Mouse (Mus musculus): ENCODE results near the gene Stum. TPM values are rescaled to one million over a fixed set of nuclear protein-coding genes. Genes with fewer than 3 reads are reported as not detected.
"Not testable (repeated sequence)": the region's sequence is repeated elsewhere in the genome, so short reads cannot be mapped to it uniquely, and the experiment has no call there.

The Stum gene
- polyA plus RNA-seq, 1 experiment from 2014 or later: 1.0 TPM

DNA sequence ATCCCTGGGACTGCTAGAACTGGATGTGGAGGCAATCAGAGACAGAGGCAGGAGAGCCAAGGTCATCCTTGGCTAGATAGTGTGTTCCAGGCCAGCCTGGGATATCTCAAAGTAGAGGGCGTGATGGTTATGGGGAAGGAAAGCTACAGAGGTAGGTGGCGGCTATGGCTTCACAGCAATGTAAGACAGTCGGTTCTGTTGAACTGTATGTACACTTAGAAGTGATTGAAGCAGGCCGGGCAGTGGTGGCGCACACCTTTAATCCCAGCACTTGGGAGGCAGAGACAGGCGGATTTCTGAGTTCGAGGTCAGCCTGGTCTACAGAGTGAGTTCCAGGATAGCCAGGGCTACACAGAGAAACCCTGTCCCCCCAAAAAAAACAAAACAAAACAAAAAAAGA lies 35.6 kb upstream of the Stum start:
- H3K4me1 ChIP-seq (replicated peaks; ENCODE audit: control insufficient read depth, insufficient read depth, low read length); H3K9me3 ChIP-seq (ENCODE audit: control insufficient read depth, low read length); H3K36me3 ChIP-seq (ENCODE audit: control insufficient read depth, insufficient read depth, low read length); H3K9ac ChIP-seq (ENCODE audit: low read depth, low read length); DNase-seq (ENCODE audit: low spot score); H3K4me2 ChIP-seq (replicated peaks; ENCODE audit: low read depth, low read length); ATAC-seq (ENCODE audit: low FRiP score); H3K4me3 ChIP-seq (ENCODE audit: low read depth, low read length); H3K27me3 ChIP-seq (ENCODE audit: control insufficient read depth, insufficient read depth, low read length); H3K27ac ChIP-seq (ENCODE audit: low read depth, low read length): not testable (repeated sequence)
- WGBS: 93% methylated on average over 7 of the region's 7 CpGs

DNA sequence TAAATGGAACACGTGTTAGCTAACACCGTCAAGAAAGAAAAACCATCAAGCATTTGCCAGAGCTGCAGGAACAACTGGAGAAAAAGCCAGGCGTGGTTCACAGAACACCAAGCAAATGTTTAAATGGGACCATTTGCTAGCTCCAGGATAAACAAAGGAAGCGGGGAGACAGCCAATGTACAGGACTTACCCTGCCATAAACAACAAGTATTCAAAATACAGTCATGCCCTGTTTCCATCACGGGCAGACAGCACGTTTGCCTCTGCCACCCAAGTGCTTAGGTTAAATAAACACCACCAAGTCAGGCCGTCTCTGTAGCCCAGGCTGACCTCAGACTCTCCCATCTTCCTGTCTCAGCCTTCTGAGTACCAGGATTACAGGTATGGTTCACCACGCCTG lies 35.1 kb upstream of the Stum start:
- 79% methylated on average over 8 of the region's 8 CpGs for WGBS
- H3K36me3 ChIP-seq (ENCODE audit: control insufficient read depth, insufficient read depth, low read length): no peaks in the 10 kb centered on the region
- H3K4me3 ChIP-seq (ENCODE audit: low read depth, low read length): no peak overlapping the region
- DNase-seq (ENCODE audit: low spot score) (no peak), ATAC-seq (ENCODE audit: low FRiP score) (no peak)
- no peak overlapping the region for H3K4me2 ChIP-seq (replicated peaks; ENCODE audit: low read depth, low read length)
- no peaks in the 10 kb centered on the region for H3K4me1 ChIP-seq (replicated peaks; ENCODE audit: control insufficient read depth, insufficient read depth, low read length)
- no peak overlapping the region for H3K27ac ChIP-seq (ENCODE audit: low read depth, low read length)
- no peak overlapping the region for H3K9ac ChIP-seq (ENCODE audit: low read depth, low read length)
- no peaks in the 10 kb centered on the region for H3K9me3 ChIP-seq (ENCODE audit: control insufficient read depth, low read length)
- no peaks in the 10 kb centered on the region for H3K27me3 ChIP-seq (ENCODE audit: control insufficient read depth, insufficient read depth, low read length)

DNA sequence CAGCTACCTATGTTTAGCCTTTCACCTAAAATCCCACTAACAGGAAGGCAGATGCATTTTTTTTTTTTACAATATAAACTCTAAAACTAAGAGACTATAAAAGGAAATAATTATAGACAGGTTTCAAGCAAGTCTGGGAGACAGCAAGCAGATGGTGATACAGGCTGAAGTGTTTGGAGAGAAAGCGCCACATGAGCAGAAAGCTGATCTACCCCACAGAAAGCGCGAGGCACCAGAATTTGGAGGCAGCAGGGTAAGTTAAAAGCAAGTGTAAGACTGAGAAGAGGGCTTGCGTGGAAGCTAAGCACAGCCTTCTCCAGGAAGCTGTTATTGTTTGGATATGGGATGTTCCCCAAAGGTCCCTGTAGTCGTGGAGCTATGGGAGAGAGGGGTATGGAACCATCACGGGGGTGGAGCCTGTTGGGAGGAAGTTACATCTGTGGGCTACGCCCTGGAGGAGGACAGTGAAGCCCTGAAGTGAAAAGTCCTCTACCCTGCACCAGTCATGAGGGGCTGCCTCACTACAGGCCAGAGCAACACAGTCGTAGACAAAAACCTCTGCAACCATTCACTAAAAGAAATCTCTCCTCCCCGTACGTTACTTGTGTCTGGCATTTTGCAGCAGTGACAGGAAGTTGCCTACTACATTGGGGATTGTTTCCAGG lies 34.2 kb upstream of the Stum start:
- H3K27me3 ChIP-seq (ENCODE audit: control insufficient read depth, insufficient read depth, low read length): no peaks in the 10 kb centered on the region
- no peak overlapping the region for H3K9ac ChIP-seq (ENCODE audit: low read depth, low read length)
- 72% methylated on average over 10 of the region's 10 CpGs for WGBS
- no peaks in the 10 kb centered on the region for H3K36me3 ChIP-seq (ENCODE audit: control insufficient read depth, insufficient read depth, low read length)
- H3K9me3 ChIP-seq (ENCODE audit: control insufficient read depth, low read length): no peaks in the 10 kb centered on the region
- no peaks in the 10 kb centered on the region for H3K4me1 ChIP-seq (replicated peaks; ENCODE audit: control insufficient read depth, insufficient read depth, low read length)
- no peak overlapping the region for H3K4me2 ChIP-seq (replicated peaks; ENCODE audit: low read depth, low read length)
- H3K4me3 ChIP-seq (ENCODE audit: low read depth, low read length): no peak overlapping the region
- no peak overlapping the region for H3K27ac ChIP-seq (ENCODE audit: low read depth, low read length)
- ATAC-seq (ENCODE audit: low FRiP score) (no peak), DNase-seq (ENCODE audit: low spot score) (no peak)

DNA sequence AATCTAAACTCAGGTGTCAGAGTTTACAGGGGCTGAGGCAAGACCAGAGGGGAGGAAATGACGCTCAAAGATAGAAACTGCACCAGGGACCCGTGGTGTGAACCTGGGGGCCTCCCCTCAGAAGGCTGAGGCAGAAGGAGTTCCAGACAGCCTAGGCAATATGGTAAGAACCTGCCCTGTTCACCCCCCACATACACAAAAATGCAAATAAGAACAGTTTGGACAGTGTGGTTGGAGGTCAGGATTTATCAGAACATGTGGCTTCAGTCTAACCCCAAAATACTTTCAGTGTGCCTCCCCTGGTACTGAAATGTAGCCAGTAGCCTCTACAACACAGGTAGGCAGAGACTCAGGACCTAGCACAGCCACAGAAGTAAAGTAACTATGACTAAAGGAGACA lies 30.8 kb upstream of the Stum start:
- no peak for DNase-seq (ENCODE audit: low spot score)
- H3K27ac ChIP-seq (ENCODE audit: low read depth, low read length): no peak overlapping the region
- ATAC-seq (ENCODE audit: low FRiP score): no peak
- H3K9me3 ChIP-seq (ENCODE audit: control insufficient read depth, low read length): no peaks in the 10 kb centered on the region
- H3K4me1 ChIP-seq (replicated peaks; ENCODE audit: control insufficient read depth, insufficient read depth, low read length): no peaks in the 10 kb centered on the region
- WGBS: 76% methylated on average over 2 of the region's 2 CpGs
- no peak overlapping the region for H3K9ac ChIP-seq (ENCODE audit: low read depth, low read length)
- no peaks in the 10 kb centered on the region for H3K36me3 ChIP-seq (ENCODE audit: control insufficient read depth, insufficient read depth, low read length)
- H3K4me2 ChIP-seq (replicated peaks; ENCODE audit: low read depth, low read length): no peak overlapping the region
- no peaks in the 10 kb centered on the region for H3K27me3 ChIP-seq (ENCODE audit: control insufficient read depth, insufficient read depth, low read length)
- H3K4me3 ChIP-seq (ENCODE audit: low read depth, low read length): no peak overlapping the region

DNA sequence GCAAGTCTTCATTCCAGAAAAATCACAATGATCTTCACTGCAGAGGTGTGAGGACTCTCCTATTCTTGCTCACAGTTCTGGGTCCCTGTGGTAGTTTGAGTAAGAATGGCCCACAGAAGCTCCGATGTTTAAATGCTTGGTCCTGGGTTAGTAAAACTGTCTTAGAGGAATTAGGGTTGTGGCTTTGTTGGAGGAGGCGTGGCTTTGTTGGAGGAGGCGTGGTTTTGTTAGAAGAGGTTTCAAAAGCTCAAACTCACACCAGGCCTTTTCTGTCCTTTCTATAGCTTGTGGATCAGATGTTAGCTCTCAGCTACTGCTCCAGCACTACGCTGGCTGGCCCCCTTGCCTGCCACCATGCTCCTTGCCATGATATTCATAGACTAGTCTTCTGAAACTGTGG lies 27.6 kb upstream of the Stum start:
- no peaks in the 10 kb centered on the region for H3K9me3 ChIP-seq (ENCODE audit: control insufficient read depth, low read length)
- H3K36me3 ChIP-seq (ENCODE audit: control insufficient read depth, insufficient read depth, low read length): no peaks in the 10 kb centered on the region
- H3K27ac ChIP-seq (ENCODE audit: low read depth, low read length): no peak overlapping the region
- H3K9ac ChIP-seq (ENCODE audit: low read depth, low read length): no peak overlapping the region
- no peaks in the 10 kb centered on the region for H3K4me1 ChIP-seq (replicated peaks; ENCODE audit: control insufficient read depth, insufficient read depth, low read length)
- no peak overlapping the region for H3K4me2 ChIP-seq (replicated peaks; ENCODE audit: low read depth, low read length)
- no peak overlapping the region for H3K4me3 ChIP-seq (ENCODE audit: low read depth, low read length)
- no peak for ATAC-seq (ENCODE audit: low FRiP score)
- H3K27me3 ChIP-seq (ENCODE audit: control insufficient read depth, insufficient read depth, low read length): no peaks in the 10 kb centered on the region
- DNase-seq (ENCODE audit: low spot score): no peak
- WGBS: 61% methylated on average over 4 of the region's 4 CpGs

DNA sequence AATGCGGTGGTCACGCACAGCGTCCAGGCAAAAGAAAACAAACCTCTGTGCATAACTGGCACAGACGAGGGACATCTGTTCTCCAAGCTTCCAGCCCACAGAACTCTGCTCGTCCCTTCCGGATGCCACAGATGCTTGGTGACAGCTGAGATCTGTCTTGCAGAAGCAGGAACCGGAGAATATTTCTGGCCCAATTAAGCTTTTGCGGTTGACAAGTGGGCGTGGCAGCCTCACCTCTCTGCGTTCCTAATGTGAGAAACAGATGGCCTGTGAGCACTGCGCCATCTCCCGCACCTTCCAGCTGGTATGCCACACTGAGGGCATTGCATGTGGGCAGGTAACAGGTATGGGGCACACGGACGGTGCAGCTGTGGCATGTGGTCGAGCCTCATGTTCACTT lies 27.1 kb upstream of the Stum start:
- no peaks in the 10 kb centered on the region for H3K9me3 ChIP-seq (ENCODE audit: control insufficient read depth, low read length)
- no peaks in the 10 kb centered on the region for H3K36me3 ChIP-seq (ENCODE audit: control insufficient read depth, insufficient read depth, low read length)
- no peak overlapping the region for H3K4me2 ChIP-seq (replicated peaks; ENCODE audit: low read depth, low read length)
- no peak for ATAC-seq (ENCODE audit: low FRiP score)
- no peaks in the 10 kb centered on the region for H3K4me1 ChIP-seq (replicated peaks; ENCODE audit: control insufficient read depth, insufficient read depth, low read length)
- no peak overlapping the region for H3K4me3 ChIP-seq (ENCODE audit: low read depth, low read length)
- no peak overlapping the region for H3K9ac ChIP-seq (ENCODE audit: low read depth, low read length)
- H3K27me3 ChIP-seq (ENCODE audit: control insufficient read depth, insufficient read depth, low read length): no peaks in the 10 kb centered on the region
- H3K27ac ChIP-seq (ENCODE audit: low read depth, low read length): no peak overlapping the region
- no peak for DNase-seq (ENCODE audit: low spot score)
- 58% methylated on average over 15 of the region's 15 CpGs for WGBS

DNA sequence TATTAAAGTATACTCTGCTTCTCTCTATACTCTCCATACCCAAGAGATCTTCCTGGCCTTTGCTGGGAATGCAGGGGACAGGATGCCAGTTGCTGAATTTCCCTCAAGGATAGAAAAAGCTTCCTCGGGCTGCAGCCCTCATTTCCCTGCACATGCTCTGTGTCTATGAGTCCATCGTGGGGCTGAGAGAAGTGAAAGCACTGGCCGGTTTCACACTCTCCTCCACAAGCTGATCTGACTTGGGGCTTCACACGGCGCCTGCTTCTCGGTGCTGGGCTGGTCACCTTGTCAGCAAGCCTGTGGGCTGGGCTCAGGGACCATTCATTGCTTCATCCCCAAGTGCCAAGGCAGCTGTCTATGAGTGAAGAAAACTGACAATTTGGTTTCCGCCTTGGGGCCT lies 25.4 kb upstream of the Stum start:
- H3K4me2 ChIP-seq (replicated peaks; ENCODE audit: low read depth, low read length): no peak overlapping the region
- ATAC-seq (ENCODE audit: low FRiP score) (no peak), DNase-seq (ENCODE audit: low spot score) (no peak)
- WGBS: 83% methylated on average over 7 of the region's 7 CpGs
- no peak overlapping the region for H3K27ac ChIP-seq (ENCODE audit: low read depth, low read length)
- H3K27me3 ChIP-seq (ENCODE audit: control insufficient read depth, insufficient read depth, low read length): no peaks in the 10 kb centered on the region
- H3K36me3 ChIP-seq (ENCODE audit: control insufficient read depth, insufficient read depth, low read length): no peaks in the 10 kb centered on the region
- no peaks in the 10 kb centered on the region for H3K9me3 ChIP-seq (ENCODE audit: control insufficient read depth, low read length)
- H3K4me3 ChIP-seq (ENCODE audit: low read depth, low read length): no peak overlapping the region
- no peaks in the 10 kb centered on the region for H3K4me1 ChIP-seq (replicated peaks; ENCODE audit: control insufficient read depth, insufficient read depth, low read length)
- no peak overlapping the region for H3K9ac ChIP-seq (ENCODE audit: low read depth, low read length)

DNA sequence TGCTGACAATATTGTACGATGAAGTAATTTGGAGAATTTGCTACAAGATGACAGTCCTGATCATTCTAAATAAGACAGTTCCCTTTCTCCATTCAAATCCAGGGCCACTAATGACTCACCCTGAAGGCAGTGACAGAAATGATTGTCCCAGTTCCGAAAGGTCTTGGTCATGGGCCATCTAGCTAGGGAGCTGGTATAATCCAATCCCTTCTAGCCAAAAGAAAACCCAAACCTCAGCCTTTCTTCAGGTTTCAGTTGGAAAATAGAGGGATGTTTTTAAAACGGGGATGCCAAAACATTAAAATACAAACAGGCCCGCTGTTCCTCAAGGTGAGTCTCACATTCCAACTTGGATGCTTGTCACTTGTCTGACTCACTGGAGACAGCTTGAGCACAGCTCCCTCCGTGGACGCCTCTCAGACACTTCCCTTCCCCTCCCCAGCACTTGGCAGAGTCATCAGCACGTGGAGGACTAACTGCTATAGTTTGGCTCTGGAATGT lies 24.0 kb upstream of the Stum start:
- Histone ChIP-seq H3K4me3 (ENCODE audit: low read depth, low read length) (no peak overlapping the region), H3K4me2 (replicated peaks; ENCODE audit: low read depth, low read length) (no peak overlapping the region), H3K4me1 (replicated peaks; ENCODE audit: control insufficient read depth, insufficient read depth, low read length) (no peaks in the 10 kb centered on the region), H3K36me3 (ENCODE audit: control insufficient read depth, insufficient read depth, low read length) (no peaks in the 10 kb centered on the region), H3K27ac (ENCODE audit: low read depth, low read length) (no peak overlapping the region), H3K9me3 (ENCODE audit: control insufficient read depth, low read length) (no peaks in the 10 kb centered on the region), H3K9ac (ENCODE audit: low read depth, low read length) (no peak overlapping the region), H3K27me3 (ENCODE audit: control insufficient read depth, insufficient read depth, low read length) (no peaks in the 10 kb centered on the region)
- ATAC-seq (ENCODE audit: low FRiP score) (no peak), DNase-seq (ENCODE audit: low spot score) (no peak)
- WGBS: 83% methylated on average over 7 of the region's 7 CpGs

DNA sequence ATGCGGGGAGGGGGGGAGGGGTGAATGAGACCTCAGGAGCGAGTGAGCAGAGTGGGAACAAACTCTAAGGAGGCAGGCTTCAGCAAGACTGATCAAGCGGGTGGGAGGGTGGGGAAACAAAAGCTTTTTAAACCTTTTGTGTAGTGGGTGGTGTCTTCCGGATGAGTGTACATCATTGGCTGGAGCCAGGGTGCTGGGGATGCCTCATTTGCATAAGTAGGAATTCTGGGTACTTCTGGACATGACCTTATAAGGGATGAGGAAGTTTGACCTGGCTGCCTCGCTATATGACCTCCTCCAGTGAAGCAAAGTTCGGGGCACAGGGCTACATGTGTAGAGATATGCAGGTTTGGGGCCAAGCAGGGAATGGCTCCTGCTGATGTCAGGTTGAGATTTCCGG lies 23.0 kb upstream of the Stum start:
- WGBS: 87% methylated on average over 7 of the region's 7 CpGs
- no peaks in the 10 kb centered on the region for H3K27me3 ChIP-seq (ENCODE audit: control insufficient read depth, insufficient read depth, low read length)
- no peaks in the 10 kb centered on the region for H3K36me3 ChIP-seq (ENCODE audit: control insufficient read depth, insufficient read depth, low read length)
- no peaks in the 10 kb centered on the region for H3K4me1 ChIP-seq (replicated peaks; ENCODE audit: control insufficient read depth, insufficient read depth, low read length)
- no peak overlapping the region for H3K27ac ChIP-seq (ENCODE audit: low read depth, low read length)
- H3K4me3 ChIP-seq (ENCODE audit: low read depth, low read length): no peak overlapping the region
- ATAC-seq (ENCODE audit: low FRiP score): no peak
- H3K9ac ChIP-seq (ENCODE audit: low read depth, low read length): no peak overlapping the region
- no peak for DNase-seq (ENCODE audit: low spot score)
- no peak overlapping the region for H3K4me2 ChIP-seq (replicated peaks; ENCODE audit: low read depth, low read length)
- H3K9me3 ChIP-seq (ENCODE audit: control insufficient read depth, low read length): no peaks in the 10 kb centered on the region

Measured in hindbrain, embryonic 11.5 days (tissue).